Mouse (Mus musculus) retina, adult 2 months (tissue): Measurements from ENCODE around the gene Mthfs.
"Not testable (repeated sequence)": the region's sequence is repeated elsewhere in the genome, so short reads cannot be mapped to it uniquely, and the experiment has no call there.

Source experiments
- DNase-seq: peaks from one replicate; pipeline ENCODE4 v3.0.0-alpha.2; 2012; ENCODE audit warnings: low read depth, low spot score

Mthfs gene

DNA sequence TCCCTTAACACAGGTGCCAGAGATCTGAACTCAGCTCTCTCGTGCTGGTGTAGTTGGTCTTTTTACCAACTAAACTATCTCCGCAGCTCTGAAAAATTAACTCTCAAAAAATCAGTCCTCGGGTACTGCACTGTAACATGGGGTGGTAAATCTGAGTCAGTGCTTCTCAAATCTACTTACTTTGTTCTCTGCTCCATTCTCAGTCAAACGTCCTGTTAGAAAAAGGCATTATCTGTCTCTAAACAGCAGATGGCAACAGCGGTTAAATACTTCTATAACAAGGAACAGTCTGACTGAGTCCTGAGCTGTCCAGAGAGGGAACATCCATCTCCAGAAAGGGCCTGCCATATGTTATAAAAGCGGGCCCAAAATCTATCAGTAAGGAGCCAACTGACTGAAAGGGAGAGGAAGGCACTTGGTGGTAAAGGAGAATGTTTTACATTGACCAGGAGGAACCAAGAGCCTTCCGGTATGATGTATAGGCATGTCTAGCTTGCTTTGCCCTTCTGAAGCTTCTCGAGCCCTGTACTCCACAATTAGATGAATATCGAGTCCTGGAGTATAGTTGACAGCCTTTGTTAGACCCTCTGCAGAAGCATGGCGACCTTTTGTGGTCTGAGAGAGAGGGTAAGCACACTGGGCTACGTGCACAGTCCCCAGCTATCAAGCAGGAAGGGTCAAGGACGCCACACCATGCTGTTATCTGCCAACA, at the start of gene Mthfs:
Gene Mthfs (plus strand): TSS at position 324 of the 712 bp plus-strand sequence.
- DNase-seq: not testable (repeated sequence)

DNA sequence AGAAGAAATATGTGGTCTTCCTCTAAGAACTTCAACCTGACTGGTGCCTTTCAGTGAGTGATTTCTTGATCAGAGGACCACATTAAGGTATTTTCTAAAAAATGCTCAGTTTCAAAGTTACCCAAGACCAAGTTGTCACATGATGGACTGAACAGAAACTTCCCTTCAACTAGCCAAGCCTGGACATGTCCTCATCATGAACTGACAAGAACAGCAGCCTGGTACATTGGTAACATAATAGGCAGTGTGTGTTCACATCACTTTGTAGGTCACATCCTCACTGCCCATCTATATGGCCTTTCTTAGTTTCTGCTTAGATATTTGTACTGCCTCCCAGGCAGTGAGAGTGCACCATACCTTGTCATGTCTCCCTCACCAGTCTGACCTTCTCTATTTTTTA, 37.9 kb upstream of the Mthfs start:
- not testable (repeated sequence) for DNase-seq

- DNase-seq: not testable (repeated sequence)
Measured at GRCm38 (mm10) chr9:89178833-89179232, 31.6 kb upstream of the Mthfs start.

DNA sequence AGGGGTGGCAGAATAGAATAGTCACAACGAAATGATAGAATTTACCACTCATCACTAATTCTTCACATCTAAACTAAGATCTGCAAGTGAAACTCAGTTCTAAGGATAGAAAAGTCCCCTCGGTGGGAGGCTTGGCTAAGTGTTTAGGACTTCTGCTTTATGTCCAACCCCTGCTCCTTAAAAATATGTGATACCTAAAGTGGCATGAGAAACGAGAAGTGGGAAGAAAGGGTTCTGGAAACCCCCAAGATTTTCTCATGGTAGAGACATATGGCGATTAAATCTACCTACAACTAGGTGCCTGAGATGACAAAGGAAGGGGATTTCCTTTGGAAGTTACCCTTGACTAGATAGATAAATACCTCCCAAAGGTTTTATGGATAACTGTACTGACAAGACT, 31.0 kb upstream of the Mthfs start:
- not testable (repeated sequence) for DNase-seq

- DNase-seq: not testable (repeated sequence)
Measured at GRCm38 (mm10) chr9:89187006-89187405, 23.5 kb upstream of the Mthfs start.

DNA sequence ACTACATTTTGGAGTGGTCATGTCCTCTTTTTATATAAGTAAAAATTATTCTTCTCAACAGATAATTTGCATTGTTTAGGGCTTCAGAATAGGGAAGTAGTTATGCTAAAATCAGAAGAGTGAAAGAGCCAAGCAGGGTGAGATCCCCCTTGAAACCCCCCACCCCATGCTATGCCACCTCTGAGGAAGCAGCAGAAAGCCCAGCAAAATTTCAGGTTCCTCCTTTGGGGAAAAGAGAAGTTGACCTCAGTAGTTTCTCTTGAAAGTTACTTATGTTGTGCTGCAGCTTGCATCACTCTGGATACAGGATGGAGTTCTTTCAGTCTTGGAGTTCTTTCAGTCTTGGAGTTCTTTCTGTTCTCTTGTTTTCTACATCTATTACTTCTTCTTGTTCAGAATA, 15.0 kb upstream of the Mthfs start:
- DNase-seq: not testable (repeated sequence)

GRCm38 (mm10) chr9:89197509-89197908, 13.0 kb upstream of the Mthfs start:
- DNase-seq: not testable (repeated sequence)

GRCm38 (mm10) chr9:89198349-89198748, 12.1 kb upstream of the Mthfs start:
- DNase-seq: not testable (repeated sequence)

GRCm38 (mm10) chr9:89198969-89199416, 11.5 kb upstream of the Mthfs start, which contains the start of the genes Bcl2a1b and Gm29094:
Bcl2a1b (plus strand) TSS chr9:89199209.
Gm29094 (plus strand) TSS chr9:89199379.
- not testable (repeated sequence) for DNase-seq

DNA sequence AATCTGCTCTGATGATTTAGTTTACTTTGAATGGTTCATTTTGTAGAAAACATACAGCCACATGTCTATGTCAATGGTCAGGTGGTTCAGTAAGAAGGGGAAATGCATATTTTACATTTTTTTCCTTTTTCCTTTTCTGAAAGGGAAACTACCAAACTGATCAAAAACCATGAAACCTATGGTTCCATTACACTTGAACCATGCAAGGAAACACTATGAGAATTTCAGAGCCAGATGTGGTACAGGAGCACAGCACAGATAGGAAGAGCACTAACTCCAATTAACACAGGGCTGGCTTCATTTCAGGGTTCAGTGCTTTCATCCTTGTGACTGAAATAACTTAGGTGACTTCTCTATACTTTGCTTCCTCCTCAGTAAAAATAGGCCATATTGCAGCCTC, 8.2 kb upstream of the Mthfs start:
- not testable (repeated sequence) for DNase-seq

DNA sequence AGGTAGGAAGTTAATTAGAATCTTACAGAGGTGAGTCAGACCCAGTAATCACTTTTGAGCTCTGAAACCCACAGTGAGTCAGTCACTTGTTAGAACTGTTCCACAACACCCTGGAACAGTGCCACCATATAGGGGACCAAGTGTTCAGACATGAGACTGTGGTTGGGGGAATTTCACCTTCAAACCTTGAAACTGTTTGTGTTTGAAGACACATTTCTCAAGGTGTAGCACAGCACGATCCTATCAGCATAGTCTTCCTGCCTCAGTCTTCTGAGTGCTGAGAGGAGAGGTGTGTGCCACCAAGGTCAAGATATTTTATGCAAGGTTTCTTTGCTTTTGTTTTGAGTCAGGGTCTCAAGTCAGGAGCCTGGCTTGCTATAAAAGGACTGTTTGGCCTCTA, 1.5 kb upstream of the Mthfs start:
- DNase-seq: not testable (repeated sequence)

- DNase-seq: not testable (repeated sequence)
Measured at GRCm38 (mm10) chr9:89211065-89211858, 786 bp downstream of the Mthfs start.

- DNase-seq: not testable (repeated sequence)
Measured at GRCm38 (mm10) chr9:89212428-89212827, 2.0 kb downstream of the Mthfs start.

GRCm38 (mm10) chr9:89218174-89218573, 7.7 kb downstream of the Mthfs start:
- DNase-seq: not testable (repeated sequence)

DNA sequence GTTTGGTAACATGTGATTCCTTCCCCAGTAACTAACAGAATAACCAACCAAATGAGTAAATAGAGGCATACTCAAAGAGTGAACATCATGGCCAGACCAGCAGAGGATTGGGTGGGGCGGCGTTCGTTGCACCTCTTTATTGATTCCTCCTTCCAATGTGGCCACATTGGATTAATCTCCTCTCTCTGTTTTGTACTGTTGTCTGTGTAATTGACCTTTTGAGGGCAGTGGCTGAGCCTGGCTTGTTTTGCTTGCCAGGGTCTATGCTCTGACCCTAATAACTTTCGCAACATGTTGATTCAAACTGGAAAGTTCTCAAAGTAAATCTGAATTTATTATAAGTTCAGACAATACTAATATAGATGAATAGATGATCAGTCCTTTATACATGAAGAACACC, 9.2 kb downstream of the Mthfs start:
- DNase-seq: not testable (repeated sequence)

DNA sequence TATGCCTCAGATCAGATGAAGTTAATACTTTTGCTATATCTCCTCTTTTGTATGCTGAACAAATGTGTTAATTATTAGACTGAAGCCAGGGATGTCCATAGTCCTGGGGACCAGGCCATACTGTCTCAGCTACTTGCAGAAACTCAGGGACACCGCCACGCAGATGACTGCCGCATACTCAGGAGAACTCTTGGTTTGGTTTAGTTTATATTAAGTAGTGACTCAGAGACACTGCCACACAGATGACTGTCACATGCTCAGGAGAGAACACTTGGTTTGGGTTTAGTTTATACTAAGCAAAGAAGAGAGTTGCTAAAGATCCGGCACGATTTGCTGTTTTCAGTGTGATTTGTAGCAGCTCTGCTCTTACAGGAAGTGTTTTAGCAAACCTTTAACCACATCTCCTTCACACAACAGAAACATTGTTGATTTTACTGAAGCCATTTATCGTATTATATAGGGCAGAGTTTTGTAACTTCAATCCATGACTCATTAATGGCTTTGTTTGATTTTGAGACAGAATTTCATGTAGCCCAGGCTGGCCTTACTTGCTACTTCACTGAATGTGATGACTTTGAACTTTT, 10.3 kb downstream of the Mthfs start:
- not testable (repeated sequence) for DNase-seq

GRCm38 (mm10) chr9:89226071-89226470, 15.6 kb downstream of the Mthfs start:
- DNase-seq: no peak

DNA sequence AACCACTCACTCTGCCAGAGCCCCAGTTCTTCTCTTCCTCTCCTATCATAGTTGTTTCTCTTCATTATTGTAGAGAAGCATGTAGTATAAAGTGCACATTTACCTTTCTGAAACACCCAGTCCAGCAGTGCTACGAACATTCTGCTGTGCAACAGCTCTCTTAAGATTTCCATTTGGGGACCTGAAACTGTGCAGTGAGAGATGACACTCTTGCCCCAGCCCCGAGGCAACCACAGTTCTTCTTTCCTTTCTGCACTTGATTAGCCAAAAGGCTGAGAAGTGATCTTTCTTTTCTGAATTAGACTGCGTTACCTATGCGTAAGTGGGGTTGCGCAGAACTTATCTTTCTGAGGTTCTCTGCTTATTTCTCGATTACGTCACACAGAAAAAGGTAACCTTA, 17.6 kb downstream of the Mthfs start:
- no peak for DNase-seq

GRCm38 (mm10) chr9:89230897-89231497, 20.5 kb downstream of the Mthfs start:
- not testable (repeated sequence) for DNase-seq

- not testable (repeated sequence) for DNase-seq
Measured at GRCm38 (mm10) chr9:89237131-89237530, 26.7 kb downstream of the Mthfs start.

DNA sequence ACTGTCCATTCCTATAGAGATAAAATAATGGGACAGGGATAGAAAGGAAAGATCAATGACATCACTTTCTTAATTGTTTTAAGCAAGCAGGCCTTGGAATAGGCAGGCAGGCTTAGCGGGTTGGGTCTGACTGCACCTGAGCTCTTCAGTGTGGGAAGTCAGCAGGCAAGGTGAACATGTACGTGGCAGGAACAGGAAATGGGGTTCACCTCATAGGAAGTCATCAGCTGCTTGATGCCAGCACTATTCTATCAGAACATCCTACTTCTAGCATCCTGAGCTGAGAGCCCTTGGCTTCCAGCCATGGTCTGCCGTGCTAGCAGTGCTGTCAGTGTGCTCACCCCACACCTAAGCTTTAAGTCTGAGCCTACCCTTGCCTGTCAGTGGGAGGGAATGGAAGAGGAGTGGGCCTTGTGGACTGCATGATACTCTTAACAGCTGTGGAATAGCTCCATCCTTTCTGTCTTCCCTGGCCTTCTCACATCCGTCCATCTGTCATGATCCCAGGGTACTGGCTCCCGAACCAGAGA, 28.6 kb downstream of the Mthfs start:
- not testable (repeated sequence) for DNase-seq
